Mouse (Mus musculus): ENCODE measurements at regions not wholly inside any gene's neighbourhood (a gene's known extent, or its start where the extent isn't known, plus 50 kb on each side); places are given as distances from the start of the nearest gene placed in this dataset.

- no peak for TF ChIP-seq CTCF (IDR thresholded peaks at IDR 0.05)
- TF ChIP-seq EP300 (IDR thresholded peaks at IDR 0.05), result no peak
Measured at GRCm38 (mm10) chr4:7996923-7997574, 241.8 kb downstream of the Car8 start.

Data from lung, postnatal 0 days (tissue).